Mouse (Mus musculus) hindbrain, embryonic 15.5 days (tissue): Measurements from ENCODE around the gene Nop58. TPM values are rescaled to one million over a fixed set of nuclear protein-coding genes. Genes with fewer than 3 reads are reported as not detected.

Experiments
- ATAC-seq: fragments of 200-750 bp; cut with Nextera tagmentation; 2 replicates; pipeline ENCODE4 v1.8.0; 2017; ENCODE audit warnings: low read depth, moderate number of reproducible peaks, moderate TSS enrichment; ENCODE audit not compliant: low FRiP score
- H3K27ac ChIP-seq: fragments of 300-500 bp; sonication (generic); replicated peaks from 2 replicates; pipeline ENCODE4 v1.5.1; 2015; ENCODE audit warnings: mild to moderate bottlenecking, inconsistent platforms
- H3K27me3 ChIP-seq: fragments of 300-500 bp; sonication (generic); 2 replicates; pipeline ENCODE4 v1.6.1; 2015; ENCODE audit warnings: control low read depth, inconsistent platforms
- H3K36me3 ChIP-seq: fragments of 300-500 bp; sonication (generic); 2 replicates; pipeline ENCODE4 v1.6.1; 2015; ENCODE audit warnings: control low read depth, inconsistent platforms
- H3K4me1 ChIP-seq: fragments of 300-500 bp; sonication (generic); replicated peaks from 2 replicates; pipeline ENCODE4 v1.6.1; 2015; ENCODE audit warnings: control low read depth, inconsistent platforms
- H3K4me2 ChIP-seq: fragments of 300-500 bp; sonication (generic); 2 replicates; pipeline ENCODE4 v1.6.1; 2015; ENCODE audit warnings: moderate library complexity, mild to moderate bottlenecking, inconsistent platforms
- H3K4me3 ChIP-seq: fragments of 300-500 bp; sonication (generic); 2 replicates; pipeline ENCODE4 v1.5.1; 2015; ENCODE audit warnings: mild to moderate bottlenecking, inconsistent platforms
- H3K9ac ChIP-seq: fragments of 300-500 bp; sonication (generic); 2 replicates; pipeline ENCODE4 v1.6.1; 2015; ENCODE audit warnings: inconsistent platforms
- H3K9me3 ChIP-seq: fragments of 300-500 bp; sonication (generic); 2 replicates; pipeline ENCODE4 v1.6.1; 2016; ENCODE audit warnings: control low read depth, inconsistent platforms
- WGBS: fragments of 180-500 bp; shearing (Covaris S2); methylation state at CpG from one replicate; pipeline ENCODE4 v1.1.7; 2015; 5-methylcytosine and 5-hydroxymethylcytosine counted together
- polyA plus RNA-seq: library from polyadenylated mRNA; unstranded; fragments of >200 nt; fragmentation: Nextera tagmentation; extraction: Ambion mirVana; gene quantifications from 2 replicates; pipeline ENCODE4 v1.2.1, GENCODE M21; 2015

Nop58 gene
- polyA plus RNA-seq, 1 experiment from 2014 or later = 141 TPM

GRCm38 (mm10) chr1:59669962-59670630 lies 14.7 kb upstream of the Nop58 start:
- H3K9ac ChIP-seq = peak overlapping the region; percentile 93
- H3K27me3 ChIP-seq = no peaks in the 10 kb centered on the region
- H3K4me2 ChIP-seq = peak overlapping the region; percentile 90
- H3K4me3 ChIP-seq = peak overlapping the region; percentile 91
- H3K27ac ChIP-seq = peak overlapping the region; percentile 92
- H3K4me1 ChIP-seq = peaks cover 28% of the 10 kb centered on the region
- H3K9me3 ChIP-seq = no peaks in the 10 kb centered on the region
- no peaks in the 10 kb centered on the region for H3K36me3 ChIP-seq
- no peak; the same call in 1 of the 2 replicates for ATAC-seq
- WGBS = 0% methylated on average over 45 of the region's 54 CpGs

- Histone ChIP-seq H3K9me3 (no peaks in the 10 kb centered on the region), H3K4me3 (peak within 1 kb of the TSS; percentile 91), H3K4me2 (peak within 1 kb of the TSS; percentile 90), H3K27ac (peak within 1 kb of the TSS; percentile 92), H3K4me1 (peaks cover 28% of the 10 kb centered on the region), H3K27me3 (no peaks in the 10 kb centered on the region), H3K9ac (peak within 1 kb of the TSS; percentile 93), H3K36me3 (no peaks in the 10 kb centered on the region)
- under 1% methylated on average over 35 of the region's 36 CpGs for WGBS
- ATAC-seq = peak; percentile 96
These were observed 14.1 kb upstream of the Nop58 start, which contains the start of gene Sumo1 for GRCm38 (mm10) chr1:59670641-59671168. TSS of gene Sumo1 (minus strand) at chr1:59670834.

GRCm38 (mm10) chr1:59673661-59674060 lies 11.1 kb upstream of the Nop58 start:
- Histone ChIP-seq H3K27me3 (no peaks in the 10 kb centered on the region), H3K4me2 (no peak overlapping the region), H3K27ac (no peak overlapping the region), H3K36me3 (no peaks in the 10 kb centered on the region), H3K9me3 (no peaks in the 10 kb centered on the region), H3K9ac (no peak overlapping the region), H3K4me3 (no peak overlapping the region), H3K4me1 (peaks cover 18% of the 10 kb centered on the region)
- WGBS = 99% methylated on average over 2 of the region's 2 CpGs
- no peak for ATAC-seq

- Histone ChIP-seq H3K27me3 (peaks cover 7% of the 10 kb centered on the region; the same call in 1 of the 2 replicates), H3K4me3 (peak overlapping the region; percentile 89), H3K9ac (peak overlapping the region; percentile 37; the same call in 1 of the 2 replicates), H3K9me3 (no peaks in the 10 kb centered on the region), H3K4me1 (peaks cover 23% of the 10 kb centered on the region), H3K27ac (no peak overlapping the region), H3K36me3 (no peaks in the 10 kb centered on the region), H3K4me2 (peak overlapping the region; percentile 87)
- ATAC-seq = no peak
- 11% methylated on average over 11 of the region's 11 CpGs for WGBS
These were observed 599 bp upstream of the Nop58 start for GRCm38 (mm10) chr1:59683926-59684818.

- no peak for ATAC-seq
- Histone ChIP-seq H3K27ac (no peak overlapping the region), H3K9ac (no peak overlapping the region), H3K27me3 (peaks cover 4% of the 10 kb centered on the region; the same call in 1 of the 2 replicates), H3K9me3 (no peaks in the 10 kb centered on the region), H3K4me3 (no peak overlapping the region), H3K4me2 (no peak overlapping the region), H3K36me3 (peaks cover 7% of the 10 kb centered on the region), H3K4me1 (peaks cover 23% of the 10 kb centered on the region)
- WGBS = 90% methylated on average over 1 of the region's 1 CpGs
These were observed 2.7 kb downstream of the Nop58 start for GRCm38 (mm10) chr1:59687493-59687892.

- Histone ChIP-seq H3K9ac (no peak overlapping the region), H3K4me1 (peaks cover 20% of the 10 kb centered on the region), H3K9me3 (no peaks in the 10 kb centered on the region), H3K4me2 (no peak overlapping the region), H3K27me3 (no peaks in the 10 kb centered on the region), H3K4me3 (no peak overlapping the region), H3K27ac (no peak overlapping the region), H3K36me3 (peaks cover 25% of the 10 kb centered on the region)
- ATAC-seq = no peak
- WGBS = 94% methylated on average over 5 of the region's 5 CpGs
These were observed 5.7 kb downstream of the Nop58 start for GRCm38 (mm10) chr1:59690467-59690866.

- Histone ChIP-seq H3K4me3 (no peak overlapping the region), H3K4me2 (no peak overlapping the region), H3K36me3 (peaks cover 72% of the 10 kb centered on the region), H3K9ac (no peak overlapping the region), H3K9me3 (no peaks in the 10 kb centered on the region), H3K27ac (no peak overlapping the region), H3K27me3 (no peaks in the 10 kb centered on the region), H3K4me1 (no peaks in the 10 kb centered on the region)
- no peak for ATAC-seq
- WGBS = 89% methylated on average over 5 of the region's 5 CpGs
These were observed 13.0 kb downstream of the Nop58 start for GRCm38 (mm10) chr1:59697751-59698150.

- Histone ChIP-seq H3K36me3 (peaks cover 68% of the 10 kb centered on the region), H3K9me3 (no peaks in the 10 kb centered on the region), H3K27me3 (no peaks in the 10 kb centered on the region), H3K27ac (no peak overlapping the region), H3K4me1 (no peaks in the 10 kb centered on the region), H3K4me2 (no peak overlapping the region), H3K4me3 (no peak overlapping the region), H3K9ac (no peak overlapping the region)
- no peak for ATAC-seq
- WGBS = 96% methylated on average over 3 of the region's 3 CpGs
These were observed 13.4 kb downstream of the Nop58 start for GRCm38 (mm10) chr1:59698207-59698606.

GRCm38 (mm10) chr1:59701766-59702165 lies 17.0 kb downstream of the Nop58 start:
- 100% methylated on average over 1 of the region's 1 CpGs for WGBS
- Histone ChIP-seq H3K9me3 (no peaks in the 10 kb centered on the region), H3K9ac (no peak overlapping the region), H3K4me3 (no peak overlapping the region), H3K27me3 (no peaks in the 10 kb centered on the region), H3K4me1 (no peaks in the 10 kb centered on the region), H3K27ac (no peak overlapping the region), H3K4me2 (no peak overlapping the region), H3K36me3 (peaks cover 74% of the 10 kb centered on the region)
- no peak for ATAC-seq

- Histone ChIP-seq H3K9me3 (no peaks in the 10 kb centered on the region), H3K4me1 (no peaks in the 10 kb centered on the region), H3K36me3 (peaks cover 16% of the 10 kb centered on the region), H3K4me2 (no peak overlapping the region), H3K9ac (no peak overlapping the region), H3K4me3 (no peak overlapping the region), H3K27me3 (no peaks in the 10 kb centered on the region), H3K27ac (no peak overlapping the region)
- WGBS = 61% methylated on average over 4 of the region's 4 CpGs
- ATAC-seq = no peak
These were observed 35.1 kb downstream of the Nop58 start for GRCm38 (mm10) chr1:59719900-59720299.

- Histone ChIP-seq H3K27ac (no peak overlapping the region), H3K36me3 (no peaks in the 10 kb centered on the region), H3K4me1 (no peaks in the 10 kb centered on the region), H3K9me3 (no peaks in the 10 kb centered on the region), H3K9ac (no peak overlapping the region), H3K27me3 (no peaks in the 10 kb centered on the region), H3K4me3 (no peak overlapping the region), H3K4me2 (no peak overlapping the region)
- no peak for ATAC-seq
- WGBS = 66% methylated on average over 4 of the region's 4 CpGs
These were observed 40.9 kb downstream of the Nop58 start for GRCm38 (mm10) chr1:59725661-59726060.

GRCm38 (mm10) chr1:59730106-59730505 lies 45.3 kb downstream of the Nop58 start:
- Histone ChIP-seq H3K27ac (no peak overlapping the region), H3K4me1 (no peaks in the 10 kb centered on the region), H3K4me2 (no peak overlapping the region), H3K27me3 (no peaks in the 10 kb centered on the region), H3K9ac (no peak overlapping the region), H3K9me3 (no peaks in the 10 kb centered on the region), H3K4me3 (no peak overlapping the region), H3K36me3 (no peaks in the 10 kb centered on the region)
- 81% methylated on average over 8 of the region's 8 CpGs for WGBS
- ATAC-seq = no peak
